Mouse (Mus musculus): ENCODE results near the gene Defb33.

- no peak for TF ChIP-seq CTCF (IDR thresholded peaks at IDR 0.05; ENCODE audit: low read depth, low read length)
- no peak for TF ChIP-seq POLR2A (IDR thresholded peaks at IDR 0.05; ENCODE audit: extremely low read depth, insufficient read depth, low read length)
Measured at GRCm38 (mm10) chr8:20912288-20912687, 19.8 kb downstream of the Defb33 start.

Measured in liver, adult 2 months (tissue).